Mouse (Mus musculus) adrenal gland, postnatal 36 days (tissue): ENCODE measurements around the gene Prss41. TPM values are rescaled to one million over a fixed set of nuclear protein-coding genes. Genes with fewer than 3 reads are reported as not detected.

Experiments
- DNase-seq, 2 experiments: peaks; one replicate each; pipeline ENCODE4 v3.0.0; 2021; ENCODE audit warnings: mixed read lengths in 1 of 2
- total RNA-seq, 2 experiments: library from RNA; stranded (reverse); gene quantifications; 2 replicates each; pipeline ENCODE4 v1.2.3; 2021

Gene Prss41
- total RNA-seq, 2 experiments from 2014 or later = 0.36 to 0.89 TPM

GRCm38 (mm10) chr17:23828271-23829001 lies 15.5 kb downstream of the Prss41 start:
- DNase-seq = peak; percentile 50 to 66

GRCm38 (mm10) chr17:23825591-23825990 lies 18.4 kb downstream of the Prss41 start:
- no peak for DNase-seq

GRCm38 (mm10) chr17:23823614-23824013 lies 20.4 kb downstream of the Prss41 start:
- no peak for DNase-seq

- DNase-seq = no peak
Measured at GRCm38 (mm10) chr17:23823018-23823417, 21.0 kb downstream of the Prss41 start.

- DNase-seq = peak in 1 of 2 experiments; percentile 36
Measured at GRCm38 (mm10) chr17:23822094-23822493, 21.9 kb downstream of the Prss41 start.

- no peak for DNase-seq
Measured at GRCm38 (mm10) chr17:23820731-23821130, 23.2 kb downstream of the Prss41 start.

- no peak for DNase-seq
Measured at GRCm38 (mm10) chr17:23819235-23819634, 24.7 kb downstream of the Prss41 start.

GRCm38 (mm10) chr17:23818579-23818978 lies 25.4 kb downstream of the Prss41 start:
- no peak for DNase-seq

- DNase-seq = no peak
Measured at GRCm38 (mm10) chr17:23815641-23816040, 28.3 kb downstream of the Prss41 start.

GRCm38 (mm10) chr17:23807918-23808317 lies 36.1 kb downstream of the Prss41 start:
- DNase-seq = no peak

- peak; percentile 65 to 75 for DNase-seq
Measured at GRCm38 (mm10) chr17:23806867-23807266, 37.1 kb downstream of the Prss41 start.

- no peak for DNase-seq
Measured at GRCm38 (mm10) chr17:23804426-23805085, 39.4 kb downstream of the Prss41 start.

- peak; percentile 84 to 93 for DNase-seq
Measured at GRCm38 (mm10) chr17:23803366-23804041, 40.5 kb downstream of the Prss41 start.

- peak; percentile 97 to 98 for DNase-seq
Measured at GRCm38 (mm10) chr17:23802746-23803365, 41.1 kb downstream of the Prss41 start.

- no peak for DNase-seq
Measured at GRCm38 (mm10) chr17:23801627-23802026, 42.3 kb downstream of the Prss41 start.

- no peak for DNase-seq
Measured at GRCm38 (mm10) chr17:23797316-23797715, 46.7 kb downstream of the Prss41 start.

- no peak for DNase-seq
Measured at GRCm38 (mm10) chr17:23795323-23795722, 48.6 kb downstream of the Prss41 start.

GRCm38 (mm10) chr17:23791079-23791357 lies 53.0 kb downstream of the Prss41 start:
- DNase-seq = no peak

- DNase-seq = peak; percentile 70 to 79
Measured at GRCm38 (mm10) chr17:23790269-23791078, 53.5 kb downstream of the Prss41 start, which contains the start of gene Srrm2. TSS of gene Srrm2 (plus strand) at chr17:23790532.

GRCm38 (mm10) chr17:23789749-23790268 lies 54.2 kb downstream of the Prss41 start:
- no peak for DNase-seq

- DNase-seq = no peak
Measured at GRCm38 (mm10) chr17:23788973-23789372, 55.0 kb downstream of the Prss41 start.
